Mouse (Mus musculus) midbrain, postnatal 0 days (tissue): Measurements from ENCODE around the gene Sugt1. TPM values are rescaled to one million over a fixed set of nuclear protein-coding genes. Genes with fewer than 3 reads are reported as not detected.

ENCODE experiments used
- ATAC-seq: fragments of 200-750 bp; cut with Nextera tagmentation; 2 replicates; pipeline ENCODE4 v1.8.0; 2017; ENCODE audit warnings: moderate number of reproducible peaks, mild to moderate bottlenecking, moderate TSS enrichment, moderate library complexity; ENCODE audit not compliant: low FRiP score
- DNase-seq: peaks from one replicate; pipeline ENCODE4 v3.0.0-alpha.2; 2015; ENCODE audit warnings: low spot score
- H3K27ac ChIP-seq: fragments of 300-500 bp; sonication (generic); 2 replicates; pipeline ENCODE4 v1.5.1; 2014; ENCODE audit warnings: low read depth, mild to moderate bottlenecking, low read length, mixed read lengths
- H3K27me3 ChIP-seq: fragments of 300-500 bp; sonication (generic); 2 replicates; pipeline ENCODE4 v1.6.1; 2014; ENCODE audit warnings: low read length, control low read depth, mixed read lengths; ENCODE audit not compliant: insufficient read depth
- H3K36me3 ChIP-seq: fragments of 300-500 bp; sonication (generic); 2 replicates; pipeline ENCODE4 v1.6.1; 2014; ENCODE audit warnings: low read length, control low read depth, mixed read lengths; ENCODE audit not compliant: insufficient read depth
- H3K4me1 ChIP-seq: fragments of 300-500 bp; sonication (generic); 2 replicates; pipeline ENCODE4 v1.6.1; 2014; ENCODE audit warnings: mild to moderate bottlenecking, control low read depth, antibody characterized with exemption, low read length, mixed read lengths; ENCODE audit not compliant: insufficient read depth
- H3K4me2 ChIP-seq: fragments of 300-500 bp; sonication (generic); 2 replicates; pipeline ENCODE4 v1.6.1; 2014; ENCODE audit warnings: low read depth, mild to moderate bottlenecking, low read length, mixed read lengths; ENCODE audit not compliant: poor library complexity, severe bottlenecking
- H3K4me3 ChIP-seq: fragments of 300-500 bp; sonication (generic); 2 replicates; pipeline ENCODE4 v1.5.1; 2014; ENCODE audit warnings: low read depth, mild to moderate bottlenecking, low read length, moderate library complexity
- H3K9ac ChIP-seq: fragments of 300-500 bp; sonication (generic); replicated peaks from 2 replicates; pipeline ENCODE4 v1.6.1; 2014; ENCODE audit warnings: mild to moderate bottlenecking, low read length, moderate library complexity, mixed read lengths; ENCODE audit not compliant: poor library complexity, severe bottlenecking
- H3K9me3 ChIP-seq: fragments of 300-500 bp; sonication (generic); 2 replicates; pipeline ENCODE4 v1.6.1; 2016; ENCODE audit warnings: low read length, control low read depth
- CTCF ChIP-seq: IDR thresholded peaks from 2 replicates; pipeline ENCODE4 v1.5.1; 2016; ENCODE audit warnings: antibody characterized with exemption, mild to moderate bottlenecking
- WGBS: fragments of 180-500 bp; shearing (Covaris S2); extraction: QIAGEN DNeasy Blood & Tissue Kit; methylation state at CpG from one replicate; pipeline ENCODE4 v1.1.7; 2014; 5-methylcytosine and 5-hydroxymethylcytosine counted together
- polyA plus RNA-seq: library from polyadenylated mRNA; unstranded; fragments of >200 nt; fragmentation: Nextera tagmentation; extraction: Ambion mirVana; gene quantifications from 2 replicates; pipeline ENCODE4 v1.2.1, GENCODE M21; 2015
- total RNA-seq: library from RNA; depleted of rRNA; stranded (reverse); fragments of >200 nt; gene quantifications from 2 replicates; pipeline ENCODE4 v1.2.3, GENCODE M21; 2014

Sugt1 gene
- total and polyA plus RNA-seq, 2 experiments from 2014 or later: 19.1 to 86.0 TPM

- Histone ChIP-seq H3K9ac (no peak overlapping the region), H3K4me2 (no peak overlapping the region), H3K27ac (no peak overlapping the region), H3K4me3 (no peak overlapping the region), H3K27me3 (no peaks in the 10 kb centered on the region), H3K4me1 (no peaks in the 10 kb centered on the region), H3K9me3 (no peaks in the 10 kb centered on the region), H3K36me3 (peaks cover 37% of the 10 kb centered on the region)
- no peak for TF ChIP-seq CTCF
- WGBS: 86% methylated on average over 6 of the region's 6 CpGs
- DNase-seq (no peak), ATAC-seq (no peak)
Observed at GRCm38 (mm10) chr14:79608286-79608685, 20.8 kb downstream of the Sugt1 start.

- peak; percentile 93 for TF ChIP-seq CTCF
- ATAC-seq (peak; percentile 70; the same call in 1 of the 2 replicates), DNase-seq (peak; percentile 82)
- Histone ChIP-seq H3K4me3 (no peak overlapping the region), H3K4me2 (no peak overlapping the region), H3K36me3 (peaks cover 28% of the 10 kb centered on the region), H3K9ac (no peak overlapping the region), H3K27me3 (no peaks in the 10 kb centered on the region), H3K9me3 (no peaks in the 10 kb centered on the region), H3K4me1 (no peaks in the 10 kb centered on the region), H3K27ac (no peak overlapping the region)
- WGBS: 78% methylated on average over 8 of the region's 8 CpGs
Observed at GRCm38 (mm10) chr14:79617121-79617828, 29.8 kb downstream of the Sugt1 start.

GRCm38 (mm10) chr14:79619802-79620201 lies 32.3 kb downstream of the Sugt1 start:
- no peak overlapping the region for H3K4me3 ChIP-seq
- no peak overlapping the region for H3K9ac ChIP-seq
- H3K27me3 ChIP-seq: no peaks in the 10 kb centered on the region
- H3K36me3 ChIP-seq: peaks cover 17% of the 10 kb centered on the region
- 92% methylated on average over 7 of the region's 7 CpGs for WGBS
- DNase-seq: no peak
- no peaks in the 10 kb centered on the region for H3K9me3 ChIP-seq
- no peak for TF ChIP-seq CTCF
- H3K27ac ChIP-seq: no peak overlapping the region
- no peak overlapping the region for H3K4me2 ChIP-seq
- ATAC-seq: no peak
- no peaks in the 10 kb centered on the region for H3K4me1 ChIP-seq

- ATAC-seq (no peak), DNase-seq (no peak)
- no peak for TF ChIP-seq CTCF
- WGBS: 60% methylated on average over 3 of the region's 3 CpGs
- H3K27ac ChIP-seq: no peak overlapping the region
- H3K9me3 ChIP-seq: no peaks in the 10 kb centered on the region
- H3K27me3 ChIP-seq: no peaks in the 10 kb centered on the region
- no peaks in the 10 kb centered on the region for H3K4me1 ChIP-seq
- peaks cover 27% of the 10 kb centered on the region for H3K36me3 ChIP-seq
- no peak overlapping the region for H3K4me3 ChIP-seq
- H3K4me2 ChIP-seq: no peak overlapping the region
- H3K9ac ChIP-seq: no peak overlapping the region
Observed at GRCm38 (mm10) chr14:79621143-79621542, 33.7 kb downstream of the Sugt1 start.

DNA sequence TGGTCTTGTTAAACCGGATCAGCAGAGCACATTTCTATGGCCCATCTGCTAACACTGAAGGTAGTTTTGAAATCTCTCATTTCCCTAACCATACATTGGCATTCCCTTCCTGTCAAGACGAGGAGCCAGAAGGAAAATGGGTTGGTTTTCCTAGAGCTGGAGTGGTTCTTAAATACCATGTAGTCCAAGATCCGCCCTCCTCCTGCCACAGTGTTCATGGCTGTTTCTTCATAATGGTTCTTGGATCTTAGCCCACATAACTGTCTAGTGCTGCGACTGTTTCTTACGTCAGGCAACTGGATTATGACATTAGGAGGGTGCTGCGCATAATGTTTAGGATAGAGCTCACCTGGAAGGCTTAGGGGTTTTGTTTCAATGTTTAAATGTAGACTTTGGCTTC lies 44.8 kb downstream of the Sugt1 start:
- H3K27ac ChIP-seq: no peak overlapping the region
- no peak for TF ChIP-seq CTCF
- no peak overlapping the region for H3K4me2 ChIP-seq
- DNase-seq (no peak), ATAC-seq (no peak)
- 0 out of 2 replicates have a peak, but pooled peaks cover 3% of the 10 kb centered on the region for H3K36me3 ChIP-seq
- H3K27me3 ChIP-seq: no peaks in the 10 kb centered on the region
- H3K4me1 ChIP-seq: no peaks in the 10 kb centered on the region
- 92% methylated on average over 6 of the region's 6 CpGs for WGBS
- H3K4me3 ChIP-seq: no peak overlapping the region
- no peaks in the 10 kb centered on the region for H3K9me3 ChIP-seq
- no peak overlapping the region for H3K9ac ChIP-seq

- DNase-seq (no peak), ATAC-seq (no peak)
- Histone ChIP-seq H3K9me3 (no peaks in the 10 kb centered on the region), H3K4me1 (no peaks in the 10 kb centered on the region), H3K9ac (no peak overlapping the region), H3K4me2 (no peak overlapping the region), H3K4me3 (no peak overlapping the region), H3K27me3 (no peaks in the 10 kb centered on the region), H3K27ac (no peak overlapping the region), H3K36me3 (0 out of 2 replicates have a peak, but pooled peaks cover 3% of the 10 kb centered on the region)
- WGBS: 94% methylated on average over 2 of the region's 2 CpGs
- TF ChIP-seq CTCF: no peak
Observed at GRCm38 (mm10) chr14:79633196-79633595, 45.7 kb downstream of the Sugt1 start.
